Mouse (Mus musculus) cerebellum, postnatal 10 days (tissue): ENCODE measurements at regions not wholly inside any gene's neighbourhood (a gene's known extent, or its start where the extent isn't known, plus 50 kb on each side); places are given as distances from the start of the nearest gene placed in this dataset.

Source experiments
- DNase-seq, 2 experiments: peaks; one replicate each; pipeline ENCODE4 v3.0.0; 2021; ENCODE audit warnings: mixed read lengths in 2 of 2

- no peak for DNase-seq
Measured at GRCm38 (mm10) chr8:89406688-89407087, 362.7 kb upstream of the Sall1 start.

- DNase-seq: no peak
Measured at GRCm38 (mm10) chr8:89404287-89404686, 360.3 kb upstream of the Sall1 start.

GRCm38 (mm10) chr8:89396673-89397072 is 352.7 kb upstream of the Sall1 start:
- no peak for DNase-seq

- DNase-seq: no peak
Measured at GRCm38 (mm10) chr8:89392749-89393148, 348.8 kb upstream of the Sall1 start.

- no peak for DNase-seq
Measured at GRCm38 (mm10) chr8:89388761-89389160, 344.8 kb upstream of the Sall1 start.

GRCm38 (mm10) chr8:89387295-89387694 is 343.3 kb upstream of the Sall1 start:
- no peak for DNase-seq

- no peak for DNase-seq
Measured at GRCm38 (mm10) chr8:89385028-89385427, 341.1 kb upstream of the Sall1 start.

- DNase-seq: no peak
Measured at GRCm38 (mm10) chr8:89383781-89384180, 339.8 kb upstream of the Sall1 start.

- no peak for DNase-seq
Measured at GRCm38 (mm10) chr8:89382538-89383380, 338.8 kb upstream of the Sall1 start.

GRCm38 (mm10) chr8:89380436-89380835 is 336.5 kb upstream of the Sall1 start:
- no peak for DNase-seq

GRCm38 (mm10) chr8:89372761-89373160 is 328.8 kb upstream of the Sall1 start:
- peak; percentile 6 to 12 for DNase-seq

GRCm38 (mm10) chr8:89371773-89372132 is 327.8 kb upstream of the Sall1 start:
- no peak for DNase-seq

GRCm38 (mm10) chr8:89370816-89371772 is 327.1 kb upstream of the Sall1 start:
- DNase-seq: no peak

GRCm38 (mm10) chr8:89365430-89365829 is 321.5 kb upstream of the Sall1 start:
- DNase-seq: no peak

GRCm38 (mm10) chr8:89358411-89358810 is 314.4 kb upstream of the Sall1 start:
- DNase-seq: no peak

GRCm38 (mm10) chr8:89345547-89345946 is 301.6 kb upstream of the Sall1 start:
- peak; percentile 5 to 25 for DNase-seq

- DNase-seq: no peak
Measured at GRCm38 (mm10) chr8:89341686-89342085, 297.7 kb upstream of the Sall1 start.

- no peak for DNase-seq
Measured at GRCm38 (mm10) chr8:89335416-89335815, 291.5 kb upstream of the Sall1 start.

GRCm38 (mm10) chr8:89325751-89326351 is 281.9 kb upstream of the Sall1 start:
- no peak for DNase-seq

GRCm38 (mm10) chr8:89325248-89325645 is 281.3 kb upstream of the Sall1 start:
- no peak for DNase-seq

- DNase-seq: no peak
Measured at GRCm38 (mm10) chr8:89324462-89325247, 280.7 kb upstream of the Sall1 start.

GRCm38 (mm10) chr8:89317514-89318289 is 273.7 kb upstream of the Sall1 start:
- no peak for DNase-seq
